Mouse (Mus musculus): Measurements from ENCODE around the gene Ipo9. TPM values are rescaled to one million over a fixed set of nuclear protein-coding genes. Genes with fewer than 3 reads are reported as not detected.
A peak's percentile ranks its signal among the peaks of the same experiment; 100 is the strongest.

The Ipo9 gene
- polyA plus RNA-seq, 1 experiment, result 55.6 TPM

GRCm38 (mm10) chr1:135440986-135441385 is 10.7 kb upstream of the Ipo9 start:
- DNase-seq (ENCODE audit: low read depth in 1 of 2, low spot score in 2 of 2), result no peak
- WGBS, result 82% methylated on average over 6 of the region's 6 CpGs
- no peaks in the 10 kb centered on the region for H3K4me1 ChIP-seq (ENCODE audit: control insufficient read depth, insufficient read depth, insufficient read length)
- no peak overlapping the region for H3K27ac ChIP-seq (ENCODE audit: insufficient read depth, low read length)
- TF ChIP-seq POLR2A (IDR thresholded peaks at IDR 0.05; ENCODE audit: low read depth, low read length) (no peak), CTCF (IDR thresholded peaks at IDR 0.05; ENCODE audit: extremely low read depth, insufficient read depth, insufficient read length, insufficient replicate concordance) (no peak)
- no peaks in the 10 kb centered on the region for H3K27me3 ChIP-seq (ENCODE audit: control insufficient read depth, insufficient read depth, low read length)
- H3K36me3 ChIP-seq (ENCODE audit: control insufficient read depth, insufficient read depth, low read length), result no peaks in the 10 kb centered on the region
- no peak overlapping the region for H3K4me3 ChIP-seq (ENCODE audit: extremely low read depth, insufficient read depth, insufficient read length)

DNA sequence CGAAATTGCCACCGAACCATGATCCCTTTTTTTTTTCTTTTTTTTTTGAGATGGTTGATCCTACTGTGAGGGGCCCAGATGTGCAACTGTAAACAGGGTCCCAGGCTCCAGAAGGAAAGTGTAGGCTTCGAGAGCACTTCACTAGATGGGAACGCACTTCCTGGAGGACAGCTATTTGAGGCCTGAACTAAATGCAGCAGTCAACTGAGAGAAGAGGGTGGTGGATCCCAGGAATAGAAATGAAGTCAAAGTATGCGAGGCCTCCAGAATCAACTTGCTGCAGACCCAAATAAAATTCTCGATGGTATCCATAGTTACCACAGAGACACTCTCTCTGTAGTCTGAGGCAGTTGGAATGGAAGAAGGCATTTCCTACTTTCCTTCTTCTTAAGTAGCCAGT is 8.5 kb upstream of the Ipo9 start:
- no peak for DNase-seq (ENCODE audit: low read depth in 1 of 2, low spot score in 2 of 2)
- Histone ChIP-seq H3K4me1 (ENCODE audit: control insufficient read depth, insufficient read depth, insufficient read length) (no peaks in the 10 kb centered on the region), H3K4me3 (ENCODE audit: extremely low read depth, insufficient read depth, insufficient read length) (no peak overlapping the region), H3K27ac (ENCODE audit: insufficient read depth, low read length) (no peak overlapping the region), H3K27me3 (ENCODE audit: control insufficient read depth, insufficient read depth, low read length) (no peaks in the 10 kb centered on the region), H3K36me3 (ENCODE audit: control insufficient read depth, insufficient read depth, low read length) (no peaks in the 10 kb centered on the region)
- WGBS, result 94% methylated on average over 6 of the region's 6 CpGs
- no peak for TF ChIP-seq POLR2A (IDR thresholded peaks at IDR 0.05; ENCODE audit: low read depth, low read length)
- no peak for TF ChIP-seq CTCF (IDR thresholded peaks at IDR 0.05; ENCODE audit: extremely low read depth, insufficient read depth, insufficient read length, insufficient replicate concordance)

- Histone ChIP-seq H3K27ac (ENCODE audit: insufficient read depth, low read length) (no peak overlapping the region), H3K4me3 (ENCODE audit: extremely low read depth, insufficient read depth, insufficient read length) (no peak overlapping the region), H3K4me1 (ENCODE audit: control insufficient read depth, insufficient read depth, insufficient read length) (peaks cover 2% of the 10 kb centered on the region; the same call in 1 of the 2 replicates), H3K27me3 (ENCODE audit: control insufficient read depth, insufficient read depth, low read length) (no peaks in the 10 kb centered on the region), H3K36me3 (ENCODE audit: control insufficient read depth, insufficient read depth, low read length) (no peaks in the 10 kb centered on the region)
- no peak for DNase-seq (ENCODE audit: low read depth in 1 of 2, low spot score in 2 of 2)
- TF ChIP-seq CTCF (IDR thresholded peaks at IDR 0.05; ENCODE audit: extremely low read depth, insufficient read depth, insufficient read length, insufficient replicate concordance) (no peak), POLR2A (IDR thresholded peaks at IDR 0.05; ENCODE audit: low read depth, low read length) (no peak)
- WGBS, result 22% methylated on average over 2 of the region's 2 CpGs
Observed at GRCm38 (mm10) chr1:135435823-135436222, 5.5 kb upstream of the Ipo9 start.

DNA sequence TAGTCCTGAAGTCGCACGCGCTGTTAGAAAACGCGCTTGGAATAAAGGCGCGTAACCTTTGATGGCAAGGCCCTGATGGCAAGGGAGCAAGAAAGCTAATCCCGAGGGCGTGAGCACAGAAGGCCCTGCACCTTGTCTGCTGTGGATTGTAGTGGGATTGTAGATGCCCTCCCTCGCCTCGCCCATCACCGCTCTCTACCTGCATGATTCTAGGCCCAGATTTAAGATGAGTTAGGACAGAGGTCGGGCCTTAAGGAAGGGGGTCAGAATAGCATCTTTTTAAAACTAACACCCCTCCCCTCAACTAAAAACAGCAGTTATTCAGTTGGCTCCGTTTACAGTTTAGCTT is 344 bp upstream of the Ipo9 start:
- peak overlapping the region; percentile 88 for H3K4me3 ChIP-seq (ENCODE audit: extremely low read depth, insufficient read depth, insufficient read length)
- H3K27ac ChIP-seq (ENCODE audit: insufficient read depth, low read length), result no peak overlapping the region
- TF ChIP-seq POLR2A (IDR thresholded peaks at IDR 0.05; ENCODE audit: low read depth, low read length) (no peak), CTCF (IDR thresholded peaks at IDR 0.05; ENCODE audit: extremely low read depth, insufficient read depth, insufficient read length, insufficient replicate concordance) (no peak)
- H3K4me1 ChIP-seq (ENCODE audit: control insufficient read depth, insufficient read depth, insufficient read length), result peaks cover 5% of the 10 kb centered on the region; the same call in 1 of the 2 replicates
- DNase-seq (ENCODE audit: low read depth in 1 of 2, low spot score in 2 of 2), result no peak
- no peaks in the 10 kb centered on the region for H3K27me3 ChIP-seq (ENCODE audit: control insufficient read depth, insufficient read depth, low read length)
- 4% methylated on average over 14 of the region's 14 CpGs for WGBS
- H3K36me3 ChIP-seq (ENCODE audit: control insufficient read depth, insufficient read depth, low read length), result no peaks in the 10 kb centered on the region

GRCm38 (mm10) chr1:135427390-135427789 is 2.9 kb downstream of the Ipo9 start:
- Histone ChIP-seq H3K36me3 (ENCODE audit: control insufficient read depth, insufficient read depth, low read length) (no peaks in the 10 kb centered on the region; the same call in 1 of the 2 replicates), H3K4me1 (ENCODE audit: control insufficient read depth, insufficient read depth, insufficient read length) (peaks cover 5% of the 10 kb centered on the region; the same call in 1 of the 2 replicates), H3K4me3 (ENCODE audit: extremely low read depth, insufficient read depth, insufficient read length) (no peak overlapping the region), H3K27ac (ENCODE audit: insufficient read depth, low read length) (no peak overlapping the region), H3K27me3 (ENCODE audit: control insufficient read depth, insufficient read depth, low read length) (no peaks in the 10 kb centered on the region)
- TF ChIP-seq CTCF (IDR thresholded peaks at IDR 0.05; ENCODE audit: extremely low read depth, insufficient read depth, insufficient read length, insufficient replicate concordance), result no peak
- DNase-seq (ENCODE audit: low read depth in 1 of 2, low spot score in 2 of 2), result no peak
- 58% methylated on average over 6 of the region's 6 CpGs for WGBS

DNA sequence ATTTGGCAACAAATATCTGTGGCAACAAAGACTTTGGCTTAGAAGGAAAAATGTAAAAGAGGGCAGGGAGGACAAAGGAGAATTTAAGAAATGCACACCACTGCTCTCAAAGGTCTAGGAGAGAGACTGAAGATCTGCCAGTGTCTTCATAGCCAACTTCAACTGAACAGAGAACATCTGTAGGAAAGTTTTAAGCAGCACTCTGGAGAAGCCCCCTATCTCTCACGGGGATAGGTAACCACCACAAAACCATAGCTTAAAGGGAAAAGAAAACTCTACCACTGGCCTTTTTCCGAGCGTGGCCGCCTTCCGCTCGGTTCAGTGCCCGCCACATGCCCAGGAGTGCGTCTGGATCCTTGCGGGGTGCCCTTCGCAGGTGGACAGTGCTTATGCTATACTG is 3.7 kb downstream of the Ipo9 start:
- TF ChIP-seq POLR2A (IDR thresholded peaks at IDR 0.05; ENCODE audit: low read depth, low read length) (no peak), CTCF (IDR thresholded peaks at IDR 0.05; ENCODE audit: extremely low read depth, insufficient read depth, insufficient read length, insufficient replicate concordance) (no peak)
- Histone ChIP-seq H3K27ac (ENCODE audit: insufficient read depth, low read length) (no peak overlapping the region), H3K36me3 (ENCODE audit: control insufficient read depth, insufficient read depth, low read length) (no peaks in the 10 kb centered on the region; the same call in 1 of the 2 replicates), H3K27me3 (ENCODE audit: control insufficient read depth, insufficient read depth, low read length) (no peaks in the 10 kb centered on the region), H3K4me1 (ENCODE audit: control insufficient read depth, insufficient read depth, insufficient read length) (peaks cover 5% of the 10 kb centered on the region; the same call in 1 of the 2 replicates), H3K4me3 (ENCODE audit: extremely low read depth, insufficient read depth, insufficient read length) (no peak overlapping the region)
- WGBS, result 69% methylated on average over 10 of the region's 10 CpGs
- DNase-seq (ENCODE audit: low read depth in 1 of 2, low spot score in 2 of 2), result no peak

GRCm38 (mm10) chr1:135422772-135423171 is 7.5 kb downstream of the Ipo9 start:
- H3K27me3 ChIP-seq (ENCODE audit: control insufficient read depth, insufficient read depth, low read length), result no peaks in the 10 kb centered on the region
- DNase-seq (ENCODE audit: low read depth in 1 of 2, low spot score in 2 of 2), result no peak
- 90% methylated on average over 6 of the region's 6 CpGs for WGBS
- no peaks in the 10 kb centered on the region for H3K4me1 ChIP-seq (ENCODE audit: control insufficient read depth, insufficient read depth, insufficient read length)
- H3K27ac ChIP-seq (ENCODE audit: insufficient read depth, low read length), result no peak overlapping the region
- no peak for TF ChIP-seq POLR2A (IDR thresholded peaks at IDR 0.05; ENCODE audit: low read depth, low read length)
- no peak for TF ChIP-seq CTCF (IDR thresholded peaks at IDR 0.05; ENCODE audit: extremely low read depth, insufficient read depth, insufficient read length, insufficient replicate concordance)
- peaks cover 12% of the 10 kb centered on the region for H3K36me3 ChIP-seq (ENCODE audit: control insufficient read depth, insufficient read depth, low read length)
- H3K4me3 ChIP-seq (ENCODE audit: extremely low read depth, insufficient read depth, insufficient read length), result no peak overlapping the region
